Mouse (Mus musculus): ENCODE measurements around the gene Fbxl16.

Gene Fbxl16

DNA sequence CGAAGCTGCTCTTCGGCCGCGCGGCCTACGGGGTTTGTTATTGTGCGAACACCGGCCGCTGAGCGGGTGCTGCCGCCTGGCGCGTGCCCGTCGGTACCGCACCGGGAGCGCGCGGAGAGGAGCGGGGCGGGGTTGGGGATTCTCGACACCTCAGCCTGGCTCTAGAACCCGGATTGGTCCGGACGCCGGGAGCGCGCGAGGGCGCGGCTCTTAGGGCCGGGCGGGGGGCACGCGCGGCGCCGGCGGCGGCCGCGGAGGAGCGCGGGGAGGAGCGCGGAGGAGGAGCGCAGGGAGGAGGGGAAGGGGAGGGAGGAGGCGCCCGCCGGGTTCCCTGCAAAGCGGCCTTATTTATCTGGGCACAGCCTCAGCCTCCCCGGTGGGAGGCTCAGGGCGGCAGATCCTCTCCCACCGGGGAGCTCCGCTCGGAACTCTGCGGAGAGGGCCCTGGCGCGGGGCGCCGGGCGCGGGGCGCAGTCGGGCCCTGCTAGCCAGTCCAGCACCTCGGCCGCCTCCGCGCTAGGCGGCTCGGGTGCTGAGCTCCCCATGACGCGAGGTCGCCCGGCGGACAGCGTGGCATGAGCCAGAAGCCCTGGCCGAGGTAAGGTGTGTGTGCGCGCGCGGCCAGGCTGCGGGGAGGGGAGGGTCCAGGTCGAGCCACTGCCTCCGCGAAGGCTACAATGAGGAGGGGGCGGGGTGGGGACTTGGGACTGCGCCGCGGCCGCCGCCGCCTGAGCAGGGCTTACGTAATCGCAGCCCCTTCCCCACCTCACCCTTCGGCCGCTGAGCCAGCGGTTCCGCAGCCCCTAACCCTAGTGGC is at the start of gene Fbxl16:
TSS of gene Fbxl16 (plus strand) at position 297 of the 817 bp plus-strand sequence.
- DNase-seq = peak; percentile 60

DNA sequence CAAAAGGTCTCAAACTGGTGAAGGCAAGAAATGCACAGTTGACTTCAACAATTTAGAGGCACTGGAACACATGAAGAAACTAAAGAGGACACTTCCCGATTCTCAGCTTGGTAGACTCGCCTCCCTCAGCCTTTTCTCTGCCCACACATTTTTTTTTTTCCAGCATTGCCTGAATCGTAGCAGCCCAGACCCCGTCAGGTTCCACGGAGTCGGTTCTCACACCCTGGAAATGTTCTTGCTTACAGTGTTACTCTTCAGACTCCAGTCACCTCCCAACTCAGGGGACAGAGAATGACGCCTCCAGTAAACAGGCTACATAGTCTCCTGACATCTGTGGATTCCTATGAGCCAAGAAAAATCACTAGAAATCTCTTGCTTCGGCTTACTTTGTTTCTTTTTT is 48.7 kb upstream of the Fbxl16 start:
- DNase-seq = no peak

DNA sequence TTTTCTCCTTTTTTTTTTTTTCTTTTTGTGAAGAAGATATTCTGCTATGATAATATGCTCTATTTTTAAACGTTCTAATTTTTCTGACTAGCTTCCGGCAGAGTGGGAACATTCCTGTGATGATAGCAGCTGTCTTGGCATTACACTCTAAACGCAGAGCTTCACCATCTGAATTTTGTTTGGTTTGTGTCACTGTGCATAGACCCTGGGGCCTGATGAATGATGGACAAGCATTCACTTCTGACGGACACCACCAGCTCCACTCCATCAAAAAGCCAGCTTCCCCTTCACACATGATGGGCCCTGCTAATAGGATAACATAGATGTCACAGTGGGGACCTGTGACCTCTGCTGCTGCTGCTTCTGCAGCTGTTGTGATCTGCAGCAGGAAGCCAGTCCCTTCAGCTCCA is 47.3 kb upstream of the Fbxl16 start:
- DNase-seq = no peak

DNA sequence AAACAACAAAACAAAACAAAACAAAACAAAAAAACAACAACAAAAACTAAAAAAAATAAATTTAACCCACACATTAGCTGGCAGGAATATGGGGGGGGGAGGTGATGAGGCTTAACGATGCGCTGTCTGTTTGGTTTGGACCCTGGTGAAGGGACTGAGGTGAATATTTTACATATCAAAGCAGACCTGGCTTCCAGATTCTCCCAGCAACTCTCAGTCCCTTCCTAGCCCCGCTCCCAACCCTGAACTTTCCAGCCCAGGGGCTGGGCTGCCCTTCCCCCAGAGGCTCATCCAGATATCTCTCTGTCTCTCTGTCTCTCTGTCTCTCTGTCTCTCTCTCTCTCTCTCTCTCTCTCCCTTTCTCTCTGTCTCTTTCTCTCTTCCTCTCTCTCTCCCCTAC is 46.3 kb upstream of the Fbxl16 start:
- no peak for DNase-seq

DNA sequence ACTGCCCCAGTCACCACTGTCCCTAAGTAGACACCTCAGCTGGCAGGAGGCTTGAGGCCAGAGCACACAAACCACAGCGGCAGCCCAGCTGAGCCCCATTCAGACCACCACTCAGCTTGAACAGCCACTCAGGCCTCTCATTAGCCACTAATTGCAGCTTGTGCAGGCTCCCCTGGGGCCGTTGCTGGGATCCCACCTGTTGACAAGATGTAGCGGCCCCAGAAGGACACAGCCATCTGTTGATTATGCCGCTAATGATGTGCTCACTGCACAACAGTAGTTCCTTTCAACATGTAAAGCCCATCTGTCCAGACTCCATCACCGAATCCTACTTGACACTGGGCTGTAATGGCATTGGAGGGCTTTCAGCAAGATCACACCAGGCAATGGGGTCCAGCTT is 43.0 kb upstream of the Fbxl16 start:
- no peak for DNase-seq

DNA sequence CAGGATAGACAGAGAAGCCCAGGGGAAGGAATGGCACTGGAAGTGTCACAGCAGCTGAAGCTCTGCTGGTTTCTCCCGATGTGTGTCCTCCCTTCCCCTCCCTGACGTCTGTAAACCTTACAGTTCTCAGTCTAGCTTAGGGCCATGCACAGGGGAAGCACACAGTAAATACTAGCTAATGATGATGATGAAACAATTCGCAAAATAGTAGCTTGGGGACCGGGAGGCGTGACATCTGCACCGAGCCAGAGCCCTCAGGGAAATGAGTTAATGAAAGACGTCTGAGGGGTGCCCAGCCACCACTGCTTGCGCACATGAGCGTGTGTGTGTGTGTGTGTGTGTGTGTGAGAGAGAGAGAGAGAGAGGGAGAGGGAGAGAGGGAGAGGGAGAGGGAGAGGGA is 39.6 kb upstream of the Fbxl16 start:
- DNase-seq = no peak

DNA sequence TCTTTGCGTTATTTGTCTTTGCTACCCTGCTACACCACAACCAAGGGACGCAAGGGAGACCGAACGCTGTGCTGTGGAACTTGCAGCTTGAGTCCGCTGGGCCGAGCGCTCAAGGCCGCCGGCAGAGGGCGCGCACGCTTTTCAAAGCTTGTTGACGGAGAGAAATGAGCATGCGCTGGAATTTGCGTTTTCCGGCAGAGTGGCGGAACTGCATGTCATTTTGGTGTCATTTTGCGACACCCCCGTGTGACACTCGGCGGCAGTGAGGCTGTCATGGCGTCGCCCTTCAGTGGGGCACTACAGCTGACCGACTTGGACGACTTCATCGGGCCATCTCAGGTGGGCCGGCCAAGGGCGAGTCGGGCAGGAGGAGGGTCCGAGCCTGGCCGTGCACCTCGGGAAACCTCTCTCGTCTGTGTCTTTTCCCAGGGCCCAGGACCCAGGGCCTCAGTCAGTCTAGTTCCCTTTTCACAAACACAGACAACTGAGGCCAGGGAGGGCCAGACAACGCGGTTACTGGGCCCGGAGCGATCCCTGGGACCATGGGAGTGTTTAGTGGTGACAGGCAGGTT is 35.2 kb upstream of the Fbxl16 start, which contains the start of gene Narfl:
TSS of gene Narfl (plus strand) at position 228 of the 572 bp plus-strand sequence.
- peak; percentile 99 for DNase-seq

DNA sequence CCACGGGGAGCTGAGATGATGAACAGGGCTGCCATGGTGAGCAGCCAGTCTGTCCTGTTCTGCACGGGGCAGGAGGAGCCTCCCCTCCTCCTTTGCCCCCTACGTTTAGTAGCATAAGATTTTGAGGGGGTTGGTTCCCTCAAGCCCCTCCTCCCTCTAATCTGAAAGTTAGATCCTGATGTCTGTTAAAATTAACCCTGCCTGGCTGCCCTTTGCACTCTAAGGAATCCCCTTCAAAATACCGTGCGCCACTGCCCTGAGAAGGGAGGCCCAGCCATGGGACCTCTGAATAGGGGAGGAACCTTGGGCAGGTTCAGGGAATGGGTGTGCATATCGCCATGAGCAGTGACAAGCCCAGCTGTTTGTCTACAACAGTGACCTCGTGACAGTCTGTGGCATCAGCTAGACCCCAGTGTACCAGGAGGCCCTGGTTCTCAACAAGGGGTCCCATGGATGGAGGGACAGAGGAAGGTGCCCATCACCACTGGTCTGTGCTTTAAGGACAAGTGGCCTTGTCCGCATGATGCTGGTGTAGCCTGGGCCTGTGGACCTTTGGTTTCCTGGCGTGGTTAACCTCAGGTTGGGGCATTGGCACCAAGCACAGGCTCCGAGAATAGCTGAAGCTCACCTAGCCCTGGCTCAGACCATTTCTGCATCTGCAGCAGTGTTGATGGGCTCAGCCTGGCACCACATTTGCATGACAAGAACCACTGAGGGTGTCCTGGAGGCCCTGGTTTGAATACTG is 33.4 kb upstream of the Fbxl16 start:
- DNase-seq = no peak

DNA sequence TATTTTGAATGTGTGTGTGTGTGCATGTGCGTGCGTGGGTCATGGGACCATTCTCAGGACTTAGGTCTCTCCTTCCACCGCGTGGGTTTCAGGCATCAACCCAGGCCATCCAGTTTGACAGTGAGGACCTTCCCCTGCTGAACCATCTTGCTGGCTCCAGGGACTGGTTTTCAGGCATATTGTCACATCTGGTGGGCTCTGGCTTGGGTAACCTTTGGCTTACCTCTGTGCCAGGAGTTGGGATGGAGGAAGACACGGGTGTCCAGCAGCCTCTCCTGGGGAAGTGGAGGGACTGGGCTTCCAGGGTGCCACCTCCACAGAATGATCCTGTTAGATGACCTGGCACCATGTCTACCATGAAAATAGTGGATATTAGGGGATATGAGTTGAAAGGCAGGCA is 30.9 kb upstream of the Fbxl16 start:
- DNase-seq = no peak

GRCm38 (mm10) chr17:25781339-25781738 is 27.5 kb upstream of the Fbxl16 start:
- DNase-seq = no peak

- no peak for DNase-seq
Measured at GRCm38 (mm10) chr17:25783086-25783485, 25.8 kb upstream of the Fbxl16 start.

DNA sequence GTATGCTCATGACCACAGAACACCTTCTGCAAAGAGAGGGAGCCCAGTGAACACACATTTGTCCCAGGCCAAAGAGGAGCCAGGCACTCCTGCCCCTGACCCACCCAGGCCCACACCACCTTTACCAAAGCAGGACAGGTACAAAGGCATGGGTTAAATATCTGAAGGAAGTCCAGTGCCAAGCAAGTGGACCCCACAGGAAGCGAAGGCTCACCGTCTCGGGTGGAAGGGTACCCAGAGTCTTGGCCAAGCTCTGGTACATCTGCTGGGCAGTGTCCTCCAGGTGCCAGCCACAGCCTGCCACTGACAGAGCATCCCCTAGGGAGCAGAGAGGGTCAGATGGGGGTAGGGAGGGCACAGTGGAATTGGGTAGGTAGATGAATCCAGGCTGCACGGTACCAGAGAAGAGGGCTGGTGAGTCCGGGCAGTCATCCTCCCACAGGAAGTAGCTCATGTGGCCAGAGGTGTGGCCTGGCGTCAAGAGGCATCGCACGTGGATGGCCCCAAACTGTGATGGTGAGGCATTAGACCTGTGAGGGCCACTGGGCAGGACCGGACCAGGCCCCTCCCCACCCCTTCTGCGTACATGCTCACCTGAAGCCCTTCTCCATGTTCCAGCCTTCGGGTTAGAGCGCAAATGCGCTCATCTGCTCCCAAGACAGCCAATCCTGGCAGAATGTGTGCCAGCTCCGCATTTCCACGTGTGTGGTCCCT is 24.9 kb upstream of the Fbxl16 start:
- DNase-seq = no peak

GRCm38 (mm10) chr17:25785281-25785745 is 23.6 kb upstream of the Fbxl16 start, which contains the start of gene Haghl:
TSS of gene Haghl (minus strand) at chr17:25785673.
- DNase-seq = peak; percentile 97

GRCm38 (mm10) chr17:25786280-25786679 is 22.6 kb upstream of the Fbxl16 start, which contains the start of gene Ccdc78:
TSS of gene Ccdc78 (plus strand) at chr17:25786580.
- DNase-seq = no peak

GRCm38 (mm10) chr17:25786781-25787504 is 21.9 kb upstream of the Fbxl16 start:
- no peak for DNase-seq

DNA sequence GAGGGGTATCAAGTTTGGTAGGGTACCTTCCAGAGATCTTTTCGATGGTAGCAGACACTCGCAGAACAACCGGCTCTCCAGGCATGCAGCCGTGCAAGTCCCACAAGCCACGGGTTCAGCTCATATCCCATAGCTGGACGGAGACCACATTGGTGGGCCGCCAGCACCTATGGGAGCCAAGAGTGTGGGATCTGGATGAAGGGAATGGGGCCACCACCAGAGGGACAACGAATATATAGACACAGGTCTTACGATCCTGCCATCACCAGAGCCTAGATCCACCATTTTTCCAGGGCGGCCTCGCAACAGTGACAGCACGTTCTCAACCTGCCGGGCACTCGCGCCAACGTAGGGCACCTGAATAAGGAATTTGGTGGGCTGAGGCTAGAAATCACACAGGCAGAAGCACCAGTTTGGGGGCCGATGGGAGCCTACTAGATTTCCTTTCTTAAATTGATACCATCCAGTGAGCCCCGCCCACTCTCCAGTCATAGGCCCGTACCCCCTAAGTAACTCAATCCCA is 17.5 kb upstream of the Fbxl16 start:
- peak; percentile 70 for DNase-seq

- DNase-seq = peak; percentile 89
Measured at GRCm38 (mm10) chr17:25791843-25792527, 16.9 kb upstream of the Fbxl16 start.

DNA sequence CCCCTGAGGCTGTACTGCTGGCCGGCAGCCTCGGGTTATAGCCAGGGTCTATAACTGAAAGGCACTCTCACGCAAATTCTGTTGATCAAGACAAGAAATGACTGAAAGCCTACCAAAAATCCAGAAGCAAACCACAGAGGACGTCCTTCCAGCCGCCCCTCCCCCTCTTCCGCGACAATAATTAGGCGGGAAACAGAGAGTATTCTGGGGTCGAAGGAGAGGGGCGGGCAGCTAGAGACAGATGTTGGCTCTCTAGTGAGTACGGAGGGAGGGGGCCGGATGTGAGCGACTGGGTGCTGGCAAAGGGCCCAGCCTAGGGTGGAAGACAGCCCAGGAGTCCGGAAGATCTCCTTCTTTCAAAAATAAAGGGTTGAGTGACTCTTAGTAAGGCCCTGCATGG is 16.3 kb upstream of the Fbxl16 start, which contains the start of gene Fam173a:
TSS of gene Fam173a (minus strand) at position 287 of the 400 bp plus-strand sequence.
- DNase-seq = peak; percentile 86

GRCm38 (mm10) chr17:25794197-25794596 is 14.7 kb upstream of the Fbxl16 start:
- no peak for DNase-seq

- DNase-seq = no peak
Measured at GRCm38 (mm10) chr17:25794998-25795397, 13.9 kb upstream of the Fbxl16 start.

DNA sequence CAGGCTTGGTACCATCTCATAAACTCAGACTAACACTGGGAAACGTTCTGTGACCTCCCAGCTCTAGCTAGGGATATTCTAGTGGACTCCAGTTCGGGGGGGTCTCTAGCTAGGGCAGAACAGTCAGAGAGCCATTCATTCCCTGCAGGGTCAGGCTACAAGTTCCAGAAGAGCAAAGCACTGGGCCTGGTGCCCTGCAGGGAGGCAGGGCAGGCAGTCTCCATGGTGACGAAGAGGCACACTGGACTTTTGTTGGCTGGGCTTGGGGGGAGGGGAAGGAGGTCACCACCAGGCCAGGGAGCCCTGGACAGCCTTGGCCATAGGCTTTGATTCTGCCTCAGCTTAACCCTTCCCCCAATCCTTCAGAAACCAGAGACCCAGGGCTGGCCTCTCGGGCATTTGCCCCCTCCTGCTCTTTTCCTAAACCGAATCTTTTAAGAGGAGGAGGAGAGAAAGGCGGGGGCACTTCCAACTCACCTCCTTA is 13.2 kb upstream of the Fbxl16 start, which contains the start of gene AC134908.4:
TSS of gene AC134908.4 (minus strand) at position 51 of the 484 bp plus-strand sequence.
- no peak for DNase-seq

Measured in thymus, postnatal 4 days (tissue).